Mouse (Mus musculus) ES-Bruce4 (cell line): ENCODE results near the gene Phpt1.

ENCODE experiments used
- CTCF ChIP-seq: IDR thresholded peaks from one replicate; pipeline ENCODE4 v1.8.1; 2011; ENCODE audit warnings: low read depth, low read length
- EP300 ChIP-seq: IDR thresholded peaks from 2 replicates; pipeline ENCODE4 v1.6.1; 2011; ENCODE audit warnings: low read depth, low read length; ENCODE audit not compliant: insufficient read depth
- POLR2A ChIP-seq: IDR thresholded peaks from one replicate; pipeline ENCODE4 v1.8.1; 2011; ENCODE audit warnings: low read length; ENCODE audit not compliant: insufficient read depth

- TF ChIP-seq CTCF (no peak), POLR2A (no peak), EP300 (no peak)
Observed at GRCm38 (mm10) chr2:25596765-25597510, 21.9 kb upstream of the Phpt1 start.
